In the genomic region with DNA sequence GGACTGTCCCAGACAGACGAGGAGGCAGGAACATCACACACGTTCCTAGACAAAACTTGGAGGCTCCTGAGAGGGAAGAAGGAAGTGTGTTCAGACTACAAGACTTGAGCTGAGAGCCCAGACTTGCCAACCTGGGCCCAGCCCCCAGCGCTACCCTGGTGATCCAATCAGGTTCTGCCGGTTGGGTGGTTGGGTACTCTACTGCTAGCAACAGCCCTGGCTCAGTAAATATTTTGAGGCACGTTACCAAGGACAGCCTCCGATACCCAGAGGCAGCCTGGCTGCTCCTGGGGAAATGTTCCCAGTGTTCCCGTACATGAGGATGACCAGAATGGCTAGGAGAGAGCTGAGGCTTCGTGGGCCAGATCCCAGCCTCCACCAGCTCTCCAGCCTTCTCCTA, we compare ENCODE assay signal across 19 mouse cellular contexts. TPM values are rescaled to one million over a fixed set of nuclear protein-coding genes. Genes with fewer than 3 reads are reported as not detected.
DNase-seq lines count a peak whose midpoint lies in the region; ATAC-seq and TF ChIP-seq lines count a peak whose summit lies in the region.
"Had no signal": no experiment of that assay in that cellular context is flagged by ENCODE, and none has a peak within 500 bp of the region (broad histone marks: within the 10 kb centered on the region; RNA-seq: fewer than 3 reads in every experiment).

No protein-coding gene starts in this region.

- H3K9ac ChIP-seq in heart, embryonic 12.5 days: no peak overlapping the region
- no peak overlapping the region for H3K9ac ChIP-seq in lung, postnatal 0 days (replicated peaks; ENCODE audit: low read depth)
- H3K9ac ChIP-seq in forebrain, embryonic 13.5 days: no peak overlapping the region
- no peak overlapping the region for H3K9ac ChIP-seq in midbrain, embryonic 16.5 days (ENCODE audit: low read depth, low read length)
- H3K9ac ChIP-seq: forebrain, postnatal 0 days; midbrain, embryonic 13.5 days had no signal

- H3K9me3 ChIP-seq in heart, embryonic 12.5 days (replicated peaks): no peaks in the 10 kb centered on the region
- H3K9me3 ChIP-seq in lung, postnatal 0 days (ENCODE audit: low read length): no peaks in the 10 kb centered on the region
- no peaks in the 10 kb centered on the region for H3K9me3 ChIP-seq in forebrain, embryonic 13.5 days (replicated peaks)
- no peaks in the 10 kb centered on the region for H3K9me3 ChIP-seq in midbrain, embryonic 16.5 days (replicated peaks; ENCODE audit: control insufficient read depth, low read length, poor library complexity, severe bottlenecking)
- H3K9me3 ChIP-seq: midbrain, embryonic 13.5 days had no signal

- peak; percentile 49 to 51 for DNase-seq in heart, adult 18-20 months
- peak; percentile 33 for DNase-seq in testis, postnatal 10 days (ENCODE audit: low spot score)
- no peak for DNase-seq in testis, postnatal 14 days (ENCODE audit: low spot score)
- DNase-seq in lung, postnatal 0 days (ENCODE audit: low spot score): peak; percentile 85
- peak; percentile 71 to 84 for DNase-seq in urinary bladder, postnatal 36 days (ENCODE audit: low spot score in 2 of 2)
- DNase-seq: cerebellum, adult 18-20 months; forebrain, postnatal 0 days; gastrocnemius, postnatal 14 days; spleen, adult 18-20 months; thymus, adult 2 months had no signal

- H3K4me1 ChIP-seq in heart, embryonic 12.5 days (replicated peaks): no peaks in the 10 kb centered on the region
- H3K4me1 ChIP-seq in lung, postnatal 0 days (ENCODE audit: insufficient read depth, low read depth, low read length): no peaks in the 10 kb centered on the region
- no peaks in the 10 kb centered on the region for H3K4me1 ChIP-seq in forebrain, embryonic 13.5 days
- H3K4me1 ChIP-seq in midbrain, embryonic 16.5 days (ENCODE audit: control insufficient read depth, insufficient read depth, low read length): no peaks in the 10 kb centered on the region
- H3K4me1 ChIP-seq: midbrain, embryonic 13.5 days had no signal

- H3K4me3 ChIP-seq in heart, embryonic 12.5 days: no peak overlapping the region
- no peak overlapping the region for H3K4me3 ChIP-seq in lung, postnatal 0 days (ENCODE audit: low read depth, low read length)
- no peak overlapping the region for H3K4me3 ChIP-seq in forebrain, embryonic 13.5 days
- no peak overlapping the region for H3K4me3 ChIP-seq in midbrain, embryonic 16.5 days (ENCODE audit: low read depth, low read length)
- H3K4me3 ChIP-seq: midbrain, embryonic 13.5 days had no signal

- H3K27ac ChIP-seq in heart, embryonic 12.5 days (ENCODE audit: poor library complexity, severe bottlenecking): no peak overlapping the region
- no peak overlapping the region for H3K27ac ChIP-seq in lung, postnatal 0 days (ENCODE audit: low read length)
- no peak overlapping the region for H3K27ac ChIP-seq in forebrain, embryonic 13.5 days
- no peak overlapping the region for H3K27ac ChIP-seq in midbrain, embryonic 16.5 days (ENCODE audit: low read length)
- H3K27ac ChIP-seq: macrophage; midbrain, embryonic 13.5 days had no signal

- TF ChIP-seq EP300 in lung, postnatal 0 days (IDR thresholded peaks at IDR 0.05): no peak

- no peak overlapping the region for H3K4me2 ChIP-seq in heart, embryonic 12.5 days
- no peak overlapping the region for H3K4me2 ChIP-seq in lung, postnatal 0 days (replicated peaks; ENCODE audit: low read depth, low read length)
- H3K4me2 ChIP-seq in forebrain, embryonic 13.5 days: no peak overlapping the region
- no peak overlapping the region for H3K4me2 ChIP-seq in midbrain, embryonic 16.5 days (ENCODE audit: low read length)
- H3K4me2 ChIP-seq: midbrain, embryonic 13.5 days had no signal

- ATAC-seq in heart, embryonic 12.5 days (ENCODE audit: insufficient number of reproducible peaks, low FRiP score): no peak
- ATAC-seq in lung, postnatal 0 days: peak; percentile 95
- ATAC-seq in forebrain, embryonic 13.5 days: no peak
- ATAC-seq in midbrain, embryonic 16.5 days: no peak
- ATAC-seq: forebrain, postnatal 0 days; inflammation-experienced regulatory T-cells, adult 6 months; midbrain, embryonic 13.5 days had no signal

- TF ChIP-seq CTCF in lung, postnatal 0 days (IDR thresholded peaks at IDR 0.05): no peak

- no peaks in the 10 kb centered on the region for H3K36me3 ChIP-seq in heart, embryonic 12.5 days
- H3K36me3 ChIP-seq in lung, postnatal 0 days (ENCODE audit: insufficient read depth, low read length): no peaks in the 10 kb centered on the region
- no peaks in the 10 kb centered on the region for H3K36me3 ChIP-seq in forebrain, embryonic 13.5 days (ENCODE audit: poor library complexity, severe bottlenecking)
- no peaks in the 10 kb centered on the region for H3K36me3 ChIP-seq in midbrain, embryonic 16.5 days (ENCODE audit: control insufficient read depth, insufficient read depth, low read length)
- H3K36me3 ChIP-seq: midbrain, embryonic 13.5 days had no signal

- WGBS in heart, embryonic 12.5 days: 63% methylated on average over 8 of the region's 8 CpGs
- 48% methylated on average over 8 of the region's 8 CpGs for WGBS in lung, postnatal 0 days
- 85% methylated on average over 8 of the region's 8 CpGs for WGBS in forebrain, embryonic 13.5 days
- WGBS in midbrain, embryonic 16.5 days: 85% methylated on average over 8 of the region's 8 CpGs

- H3K27me3 ChIP-seq in heart, embryonic 12.5 days (replicated peaks): peaks cover 17% of the 10 kb centered on the region
- H3K27me3 ChIP-seq in lung, postnatal 0 days (replicated peaks; ENCODE audit: insufficient read depth, low read length): no peaks in the 10 kb centered on the region
- no peaks in the 10 kb centered on the region for H3K27me3 ChIP-seq in forebrain, embryonic 13.5 days
- peaks cover 1% of the 10 kb centered on the region; the same call in 1 of the 2 replicates for H3K27me3 ChIP-seq in midbrain, embryonic 16.5 days (ENCODE audit: control insufficient read depth, insufficient read depth, low read depth, low read length)
- H3K27me3 ChIP-seq: midbrain, embryonic 13.5 days had no signal

RNA-seq across cellular contexts. Expression of a gene that starts 12.7 kb away (rescaled TPM):
- total RNA-seq in heart, adult 18-20 months (2021): under 1 TPM in 1 of 2 experiments, not detected in 1; 0.07 TPM
- polyA plus RNA-seq in heart, embryonic 12.5 days (2016; fragmentation: Nextera tagmentation; extraction: Ambion mirVana): not detected in 2 replicates
- polyA plus RNA-seq in lung, postnatal 0 days (2015; fragmentation: Nextera tagmentation; extraction: Ambion mirVana): 0.08 and 0.20 TPM in 2 replicates
- not detected in 2 replicates for polyA plus RNA-seq in forebrain, embryonic 13.5 days (2015; fragmentation: Nextera tagmentation; extraction: Ambion mirVana)
- polyA plus RNA-seq in midbrain, embryonic 16.5 days (2015; fragmentation: Nextera tagmentation; extraction: Ambion mirVana): not detected in 2 replicates
- total RNA-seq: adrenal gland, adult 18-20 months; forebrain, postnatal 0 days; gastrocnemius, postnatal 14 days; hematopoietic stem cell, adult 5-6 weeks; left cerebral cortex, adult 8-10 months had no signal
- polyA plus RNA-seq: forebrain, postnatal 0 days; inflammation-experienced regulatory T-cells, adult 6 months; macrophage; midbrain, embryonic 13.5 days had no signal

RNA-seq across cellular contexts. Expression of a gene that starts 26.7 kb away (rescaled TPM):
- total RNA-seq in heart, adult 18-20 months (2021): not detected
- 1.2 and 1.6 TPM in 2 replicates for polyA plus RNA-seq in heart, embryonic 12.5 days (2016; fragmentation: Nextera tagmentation; extraction: Ambion mirVana)
- polyA plus RNA-seq in lung, postnatal 0 days (2015; fragmentation: Nextera tagmentation; extraction: Ambion mirVana): 1.0 and 1.4 TPM in 2 replicates
- polyA plus RNA-seq in forebrain, embryonic 13.5 days (2015; fragmentation: Nextera tagmentation; extraction: Ambion mirVana): 0.10 and 0.33 TPM in 2 replicates
- 0.25 and 0.51 TPM in 2 replicates for polyA plus RNA-seq in midbrain, embryonic 16.5 days (2015; fragmentation: Nextera tagmentation; extraction: Ambion mirVana)
- total RNA-seq: gastrocnemius, postnatal 14 days; hematopoietic stem cell, adult 5-6 weeks; left cerebral cortex, adult 8-10 months had no signal
- polyA plus RNA-seq: inflammation-experienced regulatory T-cells, adult 6 months; macrophage had no signal

RNA-seq across cellular contexts. Expression of a gene that starts 37.5 kb away (rescaled TPM):
- 1 to 10 TPM; 1.5 to 3.0 TPM for total RNA-seq in heart, adult 18-20 months (2021)
- 20.1 and 27.2 TPM in 2 replicates for polyA plus RNA-seq in heart, embryonic 12.5 days (2016; fragmentation: Nextera tagmentation; extraction: Ambion mirVana)
- polyA plus RNA-seq in lung, postnatal 0 days (2015; fragmentation: Nextera tagmentation; extraction: Ambion mirVana): 353 and 389 TPM in 2 replicates
- polyA plus RNA-seq in forebrain, embryonic 13.5 days (2015; fragmentation: Nextera tagmentation; extraction: Ambion mirVana): 1.7 and 2.6 TPM in 2 replicates
- polyA plus RNA-seq in midbrain, embryonic 16.5 days (2015; fragmentation: Nextera tagmentation; extraction: Ambion mirVana): 2.2 TPM in 2 replicates
- polyA plus RNA-seq: macrophage had no signal

RNA-seq across cellular contexts. Expression of a gene that starts 42.3 kb away (rescaled TPM):
- total RNA-seq in heart, adult 18-20 months (2021): under 1 TPM in 1 of 2 experiments, not detected in 1; 0.33 TPM
- polyA plus RNA-seq in heart, embryonic 12.5 days (2016; fragmentation: Nextera tagmentation; extraction: Ambion mirVana): not detected in 2 replicates
- 2.5 and 2.9 TPM in 2 replicates for polyA plus RNA-seq in lung, postnatal 0 days (2015; fragmentation: Nextera tagmentation; extraction: Ambion mirVana)
- not detected in 2 replicates for polyA plus RNA-seq in forebrain, embryonic 13.5 days (2015; fragmentation: Nextera tagmentation; extraction: Ambion mirVana)
- not detected in 2 replicates for polyA plus RNA-seq in midbrain, embryonic 16.5 days (2015; fragmentation: Nextera tagmentation; extraction: Ambion mirVana)
- total RNA-seq: adrenal gland, adult 18-20 months; forebrain, postnatal 0 days; hematopoietic stem cell, adult 5-6 weeks; left cerebral cortex, adult 8-10 months had no signal
- polyA plus RNA-seq: forebrain, postnatal 0 days; inflammation-experienced regulatory T-cells, adult 6 months; macrophage had no signal

Comparison
In these comparisons a context has a peak if more than half of its experiments do, and no peak if none do; other contexts are left out.
1. RNA of a gene that starts 37.5 kb away (polyA plus RNA-seq): 353 to 389 TPM in lung, postnatal 0 days; 20.1 to 27.2 TPM in heart, embryonic 12.5 days, 2.2 TPM in midbrain, embryonic 16.5 days and 1.7 to 2.6 TPM in forebrain, embryonic 13.5 days; every median in the first group is over 10 times any median in the second.